Mouse (Mus musculus) heart, postnatal 4 days (tissue): ENCODE data around the gene Rnf34. TPM values are rescaled to one million over a fixed set of nuclear protein-coding genes. Genes with fewer than 3 reads are reported as not detected.
A peak's percentile ranks its signal among the peaks of the same experiment; 100 is the strongest.

Experiments used
- DNase-seq: peaks from one replicate; pipeline ENCODE4 v3.0.0; 2021
- total RNA-seq, 2 experiments: library from RNA; stranded (reverse); gene quantifications; 2 replicates each; pipeline ENCODE4 v1.2.3; 2021

Rnf34 gene
- total RNA-seq, 2 experiments from 2014 or later, result 32.6 to 34.0 TPM

DNA sequence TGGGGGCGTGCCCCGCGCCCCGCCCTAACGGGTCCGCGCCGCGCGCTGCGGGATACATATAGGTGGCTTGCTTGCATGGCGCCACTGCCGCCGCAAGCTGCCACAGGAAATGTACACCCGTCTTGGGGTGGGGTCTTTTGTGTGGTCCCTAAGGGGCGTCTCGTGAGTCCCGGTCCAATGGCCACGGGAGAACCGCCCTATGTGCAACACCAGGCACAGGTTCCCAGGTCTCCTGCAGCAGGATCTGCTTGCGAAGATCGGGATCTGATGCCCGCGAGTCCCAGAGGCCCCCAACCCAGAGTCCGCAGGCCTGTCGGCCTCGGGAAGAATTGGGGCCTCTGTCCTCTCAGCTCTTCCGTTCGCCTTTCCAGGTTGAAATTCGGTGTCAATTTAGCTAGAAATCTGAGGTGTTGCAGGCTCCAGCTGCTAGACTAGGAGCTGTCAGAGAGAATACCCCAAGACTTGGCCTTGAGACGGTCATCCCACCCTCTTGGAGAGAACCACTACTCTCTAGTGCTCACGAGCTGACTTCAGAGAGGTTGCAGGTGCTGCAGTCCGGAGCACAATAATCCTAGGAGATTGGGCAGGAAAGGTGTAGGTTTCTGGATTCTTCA lies 50.8 kb downstream of the Rnf34 start:
- no peak for DNase-seq

GRCm38 (mm10) chr5:122901179-122901578 lies 51.3 kb downstream of the Rnf34 start:
- no peak for DNase-seq

- DNase-seq, result no peak
These were observed 51.8 kb downstream of the Rnf34 start for GRCm38 (mm10) chr5:122901666-122902065.

DNA sequence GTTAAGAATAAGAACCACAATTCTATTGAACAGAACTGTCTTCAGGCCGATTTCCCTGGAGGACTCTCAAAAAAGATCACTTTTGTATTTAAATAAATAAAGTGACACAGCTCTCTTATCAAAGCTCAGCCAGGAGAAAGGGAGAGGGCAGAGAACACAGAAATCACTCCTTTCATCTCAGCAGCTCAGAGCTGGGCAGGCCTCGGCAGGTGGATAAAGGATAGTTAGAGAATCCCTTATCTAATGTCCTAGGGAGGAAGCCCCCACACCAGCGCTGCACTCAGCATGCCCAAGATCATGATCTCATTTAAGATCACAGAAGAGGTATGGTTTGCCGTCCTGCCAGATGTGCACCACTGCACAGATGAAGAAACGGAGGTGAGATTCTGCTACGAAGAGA lies 52.4 kb downstream of the Rnf34 start:
- no peak for DNase-seq

- DNase-seq, result no peak
These were observed 53.3 kb downstream of the Rnf34 start for GRCm38 (mm10) chr5:122903165-122903564.

DNA sequence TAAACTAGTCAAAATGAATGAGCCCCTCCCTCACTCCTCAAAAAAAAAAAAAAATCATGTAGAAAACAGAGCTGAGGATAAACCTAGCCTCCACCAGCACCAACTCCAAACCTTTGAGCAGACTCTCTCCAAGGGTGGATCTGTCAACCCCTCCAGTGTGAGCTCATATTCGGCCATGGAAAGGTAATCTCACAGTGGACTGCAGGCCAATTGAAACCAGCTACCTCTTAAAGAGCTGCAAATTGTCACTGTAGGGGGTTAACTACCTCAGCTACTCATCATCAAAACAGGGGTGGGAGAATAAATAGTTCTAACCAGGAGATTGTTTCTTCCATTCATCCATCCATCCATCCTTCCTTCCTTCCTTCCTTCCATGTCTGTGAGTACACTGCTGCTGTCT lies 57.3 kb downstream of the Rnf34 start:
- DNase-seq, result no peak

DNA sequence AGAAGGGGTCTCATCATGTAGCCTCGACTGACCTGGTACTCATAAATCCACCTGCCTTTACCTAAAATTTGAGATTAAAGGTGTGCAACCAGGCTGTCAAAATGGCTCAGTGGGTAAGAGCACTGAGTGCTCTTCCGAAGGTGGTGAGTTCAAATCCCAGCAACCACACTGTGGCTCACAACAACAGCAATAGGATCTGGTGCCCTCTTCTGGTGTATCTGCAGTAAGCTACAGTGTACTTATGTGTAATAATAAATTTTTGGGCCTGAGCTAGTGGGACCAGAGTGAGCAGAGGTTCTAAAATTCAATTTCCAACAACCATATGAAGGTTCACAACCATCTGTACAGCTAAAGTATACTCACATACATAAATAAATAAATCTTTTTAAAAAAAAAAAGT lies 58.2 kb downstream of the Rnf34 start:
- no peak for DNase-seq

GRCm38 (mm10) chr5:122909481-122909880 lies 59.6 kb downstream of the Rnf34 start:
- DNase-seq, result peak; percentile 41

DNA sequence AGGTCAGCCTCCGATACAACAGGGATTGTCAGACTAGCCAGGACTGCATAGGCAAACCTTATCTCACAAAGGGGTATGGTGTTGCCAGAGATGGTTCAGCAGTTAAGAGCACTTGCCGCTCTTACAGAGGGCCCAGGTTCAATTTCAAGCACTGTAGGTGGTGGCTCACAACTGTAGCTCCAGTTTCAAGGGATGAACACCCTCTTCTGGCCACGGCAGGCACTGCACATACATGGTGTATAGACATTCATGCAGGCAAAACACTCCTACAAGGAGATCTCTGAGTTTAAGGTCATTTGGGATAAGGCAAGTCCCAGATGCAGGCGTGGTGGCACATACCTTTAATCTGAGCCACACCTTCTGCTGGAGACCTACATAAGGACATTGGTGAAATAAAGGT lies 63.0 kb downstream of the Rnf34 start:
- DNase-seq, result no peak

DNA sequence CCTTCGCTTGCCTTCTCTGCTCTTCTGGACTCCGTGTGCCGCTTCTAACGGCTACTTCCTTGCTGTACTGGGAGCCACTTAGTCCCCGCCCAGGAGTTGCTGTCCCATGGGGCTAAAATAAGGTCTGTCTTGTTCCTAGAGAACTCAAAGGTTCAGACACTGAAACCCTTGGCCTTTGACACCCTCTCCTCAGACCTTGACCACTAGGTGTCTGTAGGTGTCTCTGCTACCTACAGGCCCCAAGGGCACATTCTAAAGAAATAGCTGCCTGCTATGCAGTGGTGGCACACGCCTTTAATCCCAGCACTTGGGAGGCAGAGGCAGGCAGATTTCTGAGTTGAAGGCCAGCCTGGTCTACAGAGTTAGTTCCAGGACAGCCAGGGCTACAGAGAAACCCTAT lies 66.3 kb downstream of the Rnf34 start:
- DNase-seq, result no peak

GRCm38 (mm10) chr5:122917982-122918711 lies 68.3 kb downstream of the Rnf34 start:
- DNase-seq, result no peak

DNA sequence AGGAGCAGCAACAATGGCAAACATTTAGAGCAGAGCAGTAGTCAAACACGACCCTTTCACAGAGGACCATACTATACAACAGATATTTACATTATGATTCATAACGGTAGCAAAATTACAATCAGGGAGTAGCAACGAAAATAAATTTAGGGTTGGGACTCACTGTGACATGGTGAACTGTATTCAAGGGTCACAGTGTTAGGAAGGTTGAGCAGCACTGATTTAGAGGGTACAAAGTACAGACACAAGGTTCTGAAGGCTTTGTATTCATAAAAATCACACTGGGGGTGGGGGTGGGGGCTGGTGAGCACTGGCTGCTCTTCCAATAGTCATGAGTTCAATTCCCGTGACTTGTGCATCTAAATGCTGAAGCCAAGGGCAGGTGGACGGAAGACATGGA lies 70.7 kb downstream of the Rnf34 start:
- DNase-seq, result no peak

Other genes with a start within 250 kb of the Rnf34 start
- 10 to 100 TPM; 37.2 to 45.3 TPM for gene Ift81, start 235.5 kb upstream of the Rnf34 start, total RNA-seq
- 1 to 10 TPM; 3.1 to 3.5 TPM for gene P2rx7, start 206.1 kb upstream of the Rnf34 start, total RNA-seq
- 10 to 100 TPM; 17.9 to 19.0 TPM for gene P2rx4, start 142.5 kb upstream of the Rnf34 start, total RNA-seq
- 10 to 100 TPM; 17.7 to 19.2 TPM for gene Camkk2, start 70.6 kb upstream of the Rnf34 start, total RNA-seq
- 100 to 1,000 TPM; 275 to 276 TPM for gene Anapc5, start 28.7 kb upstream of the Rnf34 start, total RNA-seq
- gene Kdm2b, start 139.8 kb downstream of the Rnf34 start, total RNA-seq, result 10 to 100 TPM; 27.7 to 29.5 TPM
- gene Orai1, start 165.0 kb downstream of the Rnf34 start, total RNA-seq, result 10 to 100 TPM; 19.2 to 19.8 TPM
- not detected for gene Morn3, start 197.0 kb downstream of the Rnf34 start, total RNA-seq
- 10 to 100 TPM; 12.1 to 12.7 TPM for gene Tmem120b, start 218.4 kb downstream of the Rnf34 start, total RNA-seq